Mouse (Mus musculus) lung, postnatal 0 days (tissue): Measurements from ENCODE around the gene Fyco1. TPM values are rescaled to one million over a fixed set of nuclear protein-coding genes. Genes with fewer than 3 reads are reported as not detected.

ENCODE experiments used
- ATAC-seq: fragments of 200-750 bp; cut with Nextera tagmentation; 2 replicates; pipeline ENCODE4 v1.8.0; 2017; ENCODE audit warnings: moderate library complexity
- DNase-seq: peaks from one replicate; pipeline ENCODE4 v3.0.0-alpha.2; 2016; ENCODE audit warnings: low spot score
- H3K27ac ChIP-seq: fragments of 300-500 bp; sonication (generic); 2 replicates; pipeline ENCODE4 v1.5.1; 2014; ENCODE audit warnings: antibody characterized with exemption, mild to moderate bottlenecking, low read length, mixed read lengths
- H3K27me3 ChIP-seq: fragments of 300-500 bp; sonication (generic); replicated peaks from 2 replicates; pipeline ENCODE4 v1.6.1; 2014; ENCODE audit warnings: low read length, mixed read lengths; ENCODE audit not compliant: insufficient read depth
- H3K36me3 ChIP-seq: fragments of 300-500 bp; sonication (generic); 2 replicates; pipeline ENCODE4 v1.6.1; 2014; ENCODE audit warnings: low read length, mixed read lengths; ENCODE audit not compliant: insufficient read depth
- H3K4me1 ChIP-seq: fragments of 300-500 bp; sonication (generic); 2 replicates; pipeline ENCODE4 v1.6.1; 2014; ENCODE audit warnings: antibody characterized with exemption, low read depth, low read length, mixed read lengths; ENCODE audit not compliant: insufficient read depth
- H3K4me2 ChIP-seq: fragments of 300-500 bp; sonication (generic); replicated peaks from 2 replicates; pipeline ENCODE4 v1.6.1; 2014; ENCODE audit warnings: low read depth, mild to moderate bottlenecking, low read length, moderate library complexity, mixed read lengths
- H3K4me3 ChIP-seq: fragments of 300-500 bp; sonication (generic); 2 replicates; pipeline ENCODE4 v1.5.1; 2014; ENCODE audit warnings: low read depth, low read length
- H3K9ac ChIP-seq: fragments of 300-500 bp; sonication (generic); replicated peaks from 2 replicates; pipeline ENCODE4 v1.6.1; 2014; ENCODE audit warnings: low read depth, mild to moderate bottlenecking
- H3K9me3 ChIP-seq: fragments of 300-500 bp; sonication (generic); 2 replicates; pipeline ENCODE4 v1.6.1; 2016; ENCODE audit warnings: low read length, mixed read lengths
- CTCF ChIP-seq: IDR thresholded peaks from 2 replicates; pipeline ENCODE4 v1.5.1; 2016; ENCODE audit warnings: antibody characterized with exemption, mild to moderate bottlenecking
- EP300 ChIP-seq: IDR thresholded peaks from 2 replicates; pipeline ENCODE4 v1.6.1; 2016; ENCODE audit warnings: antibody characterized with exemption, mild to moderate bottlenecking, control low read depth
- WGBS: fragments of 180-500 bp; shearing (Covaris S2); extraction: QIAGEN DNeasy Blood & Tissue Kit; methylation state at CpG from one replicate; pipeline ENCODE4 v1.1.7; 2014; 5-methylcytosine and 5-hydroxymethylcytosine counted together
- polyA plus RNA-seq: library from polyadenylated mRNA; unstranded; fragments of >200 nt; fragmentation: Nextera tagmentation; extraction: Ambion mirVana; gene quantifications from 2 replicates; pipeline ENCODE4 v1.2.1, GENCODE M21; 2015

The Fyco1 gene
- polyA plus RNA-seq, 1 experiment from 2014 or later, result 9.2 TPM

DNA sequence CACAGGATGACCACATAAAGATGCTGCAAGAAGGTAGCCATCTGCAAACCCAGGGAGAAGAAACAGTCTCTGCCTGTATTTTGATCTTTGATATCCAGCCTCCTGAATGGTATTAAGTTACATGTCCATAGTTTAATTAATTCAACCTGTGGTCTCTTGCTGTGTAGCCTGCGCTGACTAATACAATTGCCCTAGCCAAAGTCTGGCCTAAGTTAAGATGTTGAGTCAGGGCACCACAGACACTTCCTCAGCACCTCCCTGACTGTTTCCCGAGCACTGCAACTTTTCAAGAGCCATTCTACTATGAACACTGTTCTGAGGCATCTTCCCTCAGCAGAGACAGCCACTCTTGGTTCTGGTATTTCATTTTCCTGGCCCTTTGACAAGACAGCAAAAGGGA is 33.1 kb downstream of the Fyco1 start:
- Histone ChIP-seq H3K4me1 (no peaks in the 10 kb centered on the region), H3K27ac (no peak overlapping the region), H3K36me3 (peaks cover 43% of the 10 kb centered on the region), H3K4me3 (no peak overlapping the region), H3K9me3 (no peaks in the 10 kb centered on the region), H3K27me3 (no peaks in the 10 kb centered on the region), H3K4me2 (no peak overlapping the region), H3K9ac (no peak overlapping the region)
- ATAC-seq (no peak), DNase-seq (no peak)
- WGBS, result 84% methylated on average over 2 of the region's 2 CpGs
- TF ChIP-seq CTCF (no peak), EP300 (no peak)

DNA sequence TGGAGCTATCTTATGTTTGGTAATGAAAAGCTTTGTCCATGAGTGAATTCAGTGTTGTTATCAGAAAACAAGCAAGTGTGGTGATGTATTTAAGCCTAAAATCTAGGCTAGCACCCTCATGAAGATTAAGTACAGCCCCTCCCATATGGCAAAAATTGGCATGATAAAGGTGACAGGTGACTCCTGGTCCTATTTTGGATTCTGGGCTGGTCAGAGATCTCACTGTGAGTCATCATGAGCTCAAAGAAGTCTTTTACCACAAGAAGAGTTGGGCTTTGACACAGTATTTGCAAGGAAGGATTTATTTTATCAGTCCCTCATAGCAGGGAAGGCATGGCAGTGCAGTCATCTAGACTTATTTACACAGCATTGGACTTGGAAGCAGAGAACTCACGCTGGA is 35.7 kb downstream of the Fyco1 start:
- DNase-seq, result no peak
- H3K9ac ChIP-seq, result no peak overlapping the region
- H3K27ac ChIP-seq, result no peak overlapping the region
- H3K4me3 ChIP-seq, result no peak overlapping the region
- no peaks in the 10 kb centered on the region for H3K27me3 ChIP-seq
- ATAC-seq, result no peak
- no peaks in the 10 kb centered on the region for H3K4me1 ChIP-seq
- WGBS, result 48% methylated on average over 1 of the region's 1 CpGs
- peaks cover 36% of the 10 kb centered on the region for H3K36me3 ChIP-seq
- no peaks in the 10 kb centered on the region for H3K9me3 ChIP-seq
- no peak for TF ChIP-seq CTCF
- TF ChIP-seq EP300, result no peak
- H3K4me2 ChIP-seq, result no peak overlapping the region

DNA sequence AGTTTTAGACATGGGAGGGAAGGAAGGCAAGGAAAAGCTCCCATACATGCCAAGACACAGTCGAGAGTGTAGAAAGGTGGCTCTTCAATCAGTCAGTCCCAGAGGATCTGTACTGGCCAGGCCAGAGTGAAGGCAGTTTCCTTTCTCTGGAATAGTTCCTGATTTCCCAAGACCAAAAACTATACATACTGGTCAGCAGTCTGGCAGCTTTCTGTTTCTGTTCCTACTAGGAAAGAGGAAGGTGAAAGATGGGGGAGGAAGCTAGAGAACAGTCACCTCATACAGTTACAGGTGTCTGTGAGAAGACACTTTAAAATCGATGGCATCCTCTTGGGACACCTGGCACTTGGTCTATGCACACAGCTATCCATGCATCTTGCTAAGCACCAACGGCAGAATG is 36.3 kb downstream of the Fyco1 start:
- 79% methylated on average over 3 of the region's 3 CpGs for WGBS
- ATAC-seq (no peak), DNase-seq (peak; percentile 28)
- Histone ChIP-seq H3K9me3 (no peaks in the 10 kb centered on the region), H3K4me2 (no peak overlapping the region), H3K27me3 (no peaks in the 10 kb centered on the region), H3K27ac (no peak overlapping the region), H3K9ac (no peak overlapping the region), H3K4me3 (no peak overlapping the region), H3K4me1 (no peaks in the 10 kb centered on the region), H3K36me3 (peaks cover 41% of the 10 kb centered on the region)
- TF ChIP-seq EP300 (no peak), CTCF (no peak)

DNA sequence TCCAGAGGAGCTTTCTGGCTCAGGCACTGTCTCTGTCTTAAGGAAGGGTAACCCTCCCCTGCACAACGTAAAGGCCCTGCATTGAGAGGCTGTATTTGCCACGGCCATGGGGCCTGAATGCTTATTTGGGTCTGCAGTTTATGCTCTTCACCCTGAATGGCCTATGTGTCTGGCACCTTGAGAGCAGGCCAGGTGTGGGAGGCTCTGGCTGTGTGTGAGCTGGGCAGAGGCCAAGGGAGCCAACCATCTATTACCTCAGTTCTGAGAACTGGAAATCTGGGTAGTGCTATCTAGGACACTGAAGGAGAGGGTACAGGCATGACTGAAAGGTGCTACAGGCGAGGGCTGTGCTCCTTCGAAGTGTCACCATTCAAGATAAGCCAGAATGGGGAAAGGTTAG is 36.9 kb downstream of the Fyco1 start:
- H3K9me3 ChIP-seq, result no peaks in the 10 kb centered on the region
- TF ChIP-seq EP300 (no peak), CTCF (no peak)
- 75% methylated on average over 4 of the region's 4 CpGs for WGBS
- H3K27me3 ChIP-seq, result no peaks in the 10 kb centered on the region
- no peak for ATAC-seq
- no peak overlapping the region for H3K4me3 ChIP-seq
- no peak overlapping the region for H3K9ac ChIP-seq
- no peak overlapping the region for H3K4me2 ChIP-seq
- H3K36me3 ChIP-seq, result peaks cover 46% of the 10 kb centered on the region
- H3K4me1 ChIP-seq, result no peaks in the 10 kb centered on the region
- no peak for DNase-seq
- H3K27ac ChIP-seq, result no peak overlapping the region

DNA sequence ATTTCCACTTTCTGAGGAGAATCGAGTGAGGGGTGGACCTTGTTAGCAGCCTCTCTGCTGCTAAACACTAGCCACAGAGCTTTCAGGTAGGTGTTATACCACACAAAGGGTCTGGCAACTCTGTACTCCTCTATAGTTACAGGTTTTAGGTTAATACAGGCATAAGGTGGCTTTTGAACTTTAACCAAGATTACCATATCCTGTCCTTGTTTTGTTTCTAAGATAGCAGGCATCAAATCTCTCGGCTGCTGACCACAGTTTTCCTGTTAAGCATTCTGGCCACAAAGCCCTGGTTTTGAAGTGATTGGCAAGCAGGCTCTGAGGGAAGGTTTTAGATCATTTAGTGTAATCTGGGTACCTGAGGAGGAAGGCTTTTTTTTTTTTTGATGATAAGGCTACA is 37.4 kb downstream of the Fyco1 start:
- ATAC-seq, result no peak
- peaks cover 47% of the 10 kb centered on the region for H3K36me3 ChIP-seq

DNA sequence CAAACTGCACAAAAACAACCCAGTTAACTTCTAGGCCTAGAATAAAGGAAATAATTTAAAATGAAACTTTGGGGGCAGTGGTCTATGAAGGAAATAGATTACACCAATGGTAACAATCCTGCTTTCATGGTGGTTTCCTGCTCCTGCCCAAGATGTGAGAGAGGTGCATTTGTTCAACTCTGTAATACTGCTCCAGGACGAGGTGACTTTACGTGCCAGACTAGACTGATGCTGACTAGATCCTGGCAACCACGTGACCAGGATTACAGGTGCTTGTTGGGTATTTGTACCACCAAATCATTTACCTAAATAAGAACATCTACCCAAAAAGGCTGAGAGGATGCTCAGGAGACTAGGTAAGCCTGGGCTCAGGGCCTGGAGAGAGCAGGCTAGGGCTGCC is 39.9 kb downstream of the Fyco1 start:
- Histone ChIP-seq H3K27ac (no peak overlapping the region), H3K4me1 (no peaks in the 10 kb centered on the region), H3K4me3 (no peak overlapping the region), H3K9ac (no peak overlapping the region), H3K27me3 (no peaks in the 10 kb centered on the region), H3K36me3 (peaks cover 46% of the 10 kb centered on the region), H3K9me3 (no peaks in the 10 kb centered on the region), H3K4me2 (no peak overlapping the region)
- no peak for ATAC-seq
- TF ChIP-seq EP300 (no peak), CTCF (no peak)
- WGBS, result 89% methylated on average over 3 of the region's 3 CpGs
- no peak for DNase-seq

More for the DNA sequence above, 37.4 kb downstream of the Fyco1 start:
- no peak overlapping the region for H3K9ac ChIP-seq
- 91% methylated on average over 2 of the region's 2 CpGs for WGBS
- no peaks in the 10 kb centered on the region for H3K9me3 ChIP-seq
- H3K4me3 ChIP-seq, result no peak overlapping the region
- no peak for DNase-seq
- TF ChIP-seq CTCF (no peak), EP300 (no peak)
- H3K4me1 ChIP-seq, result no peaks in the 10 kb centered on the region
- no peak overlapping the region for H3K27ac ChIP-seq
- no peak overlapping the region for H3K4me2 ChIP-seq
- no peaks in the 10 kb centered on the region for H3K27me3 ChIP-seq

DNA sequence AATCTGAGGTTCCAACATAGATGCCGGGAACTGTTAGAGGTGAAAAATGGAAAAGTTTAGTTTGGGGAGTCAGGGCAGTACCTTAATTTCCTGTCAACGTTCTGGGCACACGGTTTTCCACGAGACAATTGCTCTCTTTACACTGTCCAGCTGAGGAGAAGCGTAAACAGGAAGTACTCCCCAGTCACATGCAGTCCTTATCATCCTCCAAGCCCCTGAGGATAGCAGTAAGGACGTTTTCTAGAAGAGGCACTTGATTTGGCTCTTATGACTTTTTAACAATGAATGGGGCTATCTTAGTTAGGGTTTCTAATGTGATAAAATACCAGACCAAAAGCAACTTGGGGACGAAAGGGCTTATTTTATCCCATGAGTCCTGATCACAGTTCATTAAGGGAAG is 43.1 kb downstream of the Fyco1 start:
- TF ChIP-seq EP300 (no peak), CTCF (no peak)
- DNase-seq (no peak), ATAC-seq (no peak)
- Histone ChIP-seq H3K4me3 (no peak overlapping the region), H3K36me3 (peaks cover 22% of the 10 kb centered on the region), H3K9ac (no peak overlapping the region), H3K4me2 (no peak overlapping the region), H3K27ac (no peak overlapping the region), H3K27me3 (no peaks in the 10 kb centered on the region), H3K9me3 (no peaks in the 10 kb centered on the region), H3K4me1 (no peaks in the 10 kb centered on the region)
- WGBS, result 33% methylated on average over 7 of the region's 7 CpGs
